Mouse (Mus musculus) NIH3T3 (cell line): ENCODE measurements around the gene Gm21454.
"Not testable (repeated sequence)": the region's sequence is repeated elsewhere in the genome, so short reads cannot be mapped to it uniquely, and the experiment has no call there.

Experiments
- DNase-seq: peaks from one replicate; pipeline ENCODE4 v3.0.0-alpha.2; 2012; ENCODE audit warnings: low read depth

Gene Gm21454

DNA sequence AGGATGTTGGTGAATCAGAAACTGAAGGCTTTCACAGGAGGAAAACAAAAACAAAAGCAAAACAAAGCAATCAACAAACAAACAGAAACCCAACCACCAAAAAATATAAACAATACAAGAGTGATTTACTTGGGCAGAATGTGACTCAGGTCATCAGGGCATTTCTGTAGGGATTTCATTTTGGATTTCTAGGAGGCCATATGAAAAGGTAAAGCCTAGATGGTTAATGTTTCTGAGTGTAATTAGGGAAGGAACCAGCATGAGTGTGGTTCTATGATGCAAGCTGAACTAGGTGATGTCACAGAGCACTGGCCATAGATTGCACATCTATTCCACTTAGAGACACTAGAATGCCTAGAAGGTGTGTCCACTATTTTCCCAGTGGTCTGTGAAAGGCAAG, at the start of gene Gm21454, which contains the start of gene Gm21440:
Gene Gm21454 (plus strand): TSS at position 352 of the 400 bp plus-strand sequence.
Gene Gm21440 (plus strand): TSS at position 301 of the 400 bp plus-strand sequence.
- not testable (repeated sequence) for DNase-seq

GRCm38 (mm10) chrY:13223828-13224227, 28.4 kb upstream of the Gm21454 start, which contains the start of gene Gm21828:
Gene Gm21828 (minus strand): TSS chrY:13223928.
- DNase-seq, result not testable (repeated sequence)

GRCm38 (mm10) chrY:13348963-13349362, 96.7 kb downstream of the Gm21454 start, which contains the start of gene Gm21725:
Gene Gm21725 (minus strand): TSS chrY:13349063.
- not testable (repeated sequence) for DNase-seq
